Mouse (Mus musculus) kidney, embryonic 15.5 days (tissue): ENCODE data around the gene Srgap2. TPM values are rescaled to one million over a fixed set of nuclear protein-coding genes. Genes with fewer than 3 reads are reported as not detected.

Experiments used
- ATAC-seq: fragments of 200-750 bp; cut with Nextera tagmentation; replicated peaks from 2 replicates; pipeline ENCODE4 v1.8.0; 2017; ENCODE audit warnings: moderate TSS enrichment; ENCODE audit not compliant: low FRiP score
- H3K27ac ChIP-seq: fragments of 300-500 bp; sonication (generic); 2 replicates; pipeline ENCODE4 v1.5.1; 2015; ENCODE audit warnings: mild to moderate bottlenecking, inconsistent platforms
- H3K27me3 ChIP-seq: fragments of 300-500 bp; sonication (generic); 2 replicates; pipeline ENCODE4 v1.6.1; 2015; ENCODE audit warnings: inconsistent platforms
- H3K36me3 ChIP-seq: fragments of 300-500 bp; sonication (generic); 2 replicates; pipeline ENCODE4 v1.6.1; 2015; ENCODE audit warnings: inconsistent platforms
- H3K4me1 ChIP-seq: fragments of 300-500 bp; sonication (generic); 2 replicates; pipeline ENCODE4 v1.6.1; 2015; ENCODE audit warnings: inconsistent platforms
- H3K4me2 ChIP-seq: fragments of 300-500 bp; sonication (generic); 2 replicates; pipeline ENCODE4 v1.6.1; 2015; ENCODE audit warnings: moderate library complexity, mild to moderate bottlenecking, inconsistent platforms
- H3K4me3 ChIP-seq: fragments of 300-500 bp; sonication (generic); replicated peaks from 2 replicates; pipeline ENCODE4 v1.5.1; 2015; ENCODE audit warnings: mild to moderate bottlenecking, inconsistent platforms
- H3K9ac ChIP-seq: fragments of 300-500 bp; sonication (generic); 2 replicates; pipeline ENCODE4 v1.6.1; 2015; ENCODE audit warnings: mild to moderate bottlenecking, inconsistent platforms
- H3K9me3 ChIP-seq: fragments of 300-500 bp; sonication (generic); replicated peaks from 2 replicates; pipeline ENCODE4 v1.6.1; 2016; ENCODE audit warnings: inconsistent platforms
- WGBS: fragments of 180-500 bp; shearing (Covaris S2); methylation state at CpG from one replicate; pipeline ENCODE4 v1.1.7; 2015; ENCODE audit warnings: mixed read lengths; 5-methylcytosine and 5-hydroxymethylcytosine counted together
- polyA plus RNA-seq: library from polyadenylated mRNA; unstranded; fragments of >200 nt; fragmentation: Nextera tagmentation; extraction: Ambion mirVana; gene quantifications from 2 replicates; pipeline ENCODE4 v1.2.1, GENCODE M21; 2015

Gene Srgap2
- polyA plus RNA-seq, 1 experiment from 2014 or later = 14.4 TPM

DNA sequence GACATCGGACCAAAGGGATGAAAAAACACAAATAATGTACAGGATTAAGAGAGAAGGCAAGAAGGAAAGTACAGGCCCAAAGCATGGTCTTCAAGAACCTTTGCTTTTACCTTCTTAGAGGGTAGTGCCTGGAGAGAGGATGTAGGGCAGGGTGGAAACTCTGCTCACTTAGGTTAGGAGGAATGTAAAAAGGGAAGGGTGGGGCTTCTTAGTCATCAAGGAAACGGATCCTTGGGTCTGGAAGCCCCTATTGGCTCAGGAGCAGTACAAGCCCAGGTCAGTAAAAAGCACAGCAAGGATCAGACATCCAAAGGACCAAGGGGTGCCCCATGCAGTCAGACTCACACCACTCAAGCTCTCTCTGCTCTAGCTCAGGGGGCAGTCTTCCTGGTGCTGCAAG is 239.9 kb downstream of the Srgap2 start:
- Histone ChIP-seq H3K9ac (no peak overlapping the region), H3K4me1 (no peaks in the 10 kb centered on the region), H3K27me3 (no peaks in the 10 kb centered on the region), H3K27ac (no peak overlapping the region), H3K9me3 (no peaks in the 10 kb centered on the region), H3K4me2 (no peak overlapping the region), H3K36me3 (peaks cover 48% of the 10 kb centered on the region), H3K4me3 (no peak overlapping the region)
- 65% methylated on average over 2 of the region's 2 CpGs for WGBS
- no peak for ATAC-seq

DNA sequence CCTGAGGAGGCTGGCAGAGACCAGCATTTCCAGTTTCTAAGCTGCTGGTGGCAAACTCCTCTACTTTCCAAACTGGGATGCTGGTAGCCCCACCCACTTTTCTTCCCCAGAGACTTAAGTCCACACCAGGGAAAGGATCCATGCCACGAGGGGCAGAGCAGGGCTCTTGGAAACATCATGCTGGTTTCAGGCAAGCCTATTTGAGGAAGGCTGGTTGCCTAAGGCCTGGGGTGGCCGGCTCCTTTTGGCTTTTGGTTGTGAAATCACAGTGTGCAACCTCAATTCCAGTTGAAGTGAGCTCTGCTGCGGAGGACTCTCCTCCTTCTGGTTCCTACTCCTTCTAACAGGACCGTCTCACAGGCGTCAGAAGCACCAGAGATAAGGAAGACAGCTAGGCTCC is 240.3 kb downstream of the Srgap2 start:
- no peak for ATAC-seq
- H3K4me3 ChIP-seq = no peak overlapping the region
- no peaks in the 10 kb centered on the region for H3K27me3 ChIP-seq
- H3K36me3 ChIP-seq = peaks cover 43% of the 10 kb centered on the region
- H3K27ac ChIP-seq = no peak overlapping the region
- no peaks in the 10 kb centered on the region for H3K9me3 ChIP-seq
- H3K9ac ChIP-seq = no peak overlapping the region
- WGBS = 79% methylated on average over 5 of the region's 5 CpGs
- no peaks in the 10 kb centered on the region for H3K4me1 ChIP-seq
- H3K4me2 ChIP-seq = no peak overlapping the region

DNA sequence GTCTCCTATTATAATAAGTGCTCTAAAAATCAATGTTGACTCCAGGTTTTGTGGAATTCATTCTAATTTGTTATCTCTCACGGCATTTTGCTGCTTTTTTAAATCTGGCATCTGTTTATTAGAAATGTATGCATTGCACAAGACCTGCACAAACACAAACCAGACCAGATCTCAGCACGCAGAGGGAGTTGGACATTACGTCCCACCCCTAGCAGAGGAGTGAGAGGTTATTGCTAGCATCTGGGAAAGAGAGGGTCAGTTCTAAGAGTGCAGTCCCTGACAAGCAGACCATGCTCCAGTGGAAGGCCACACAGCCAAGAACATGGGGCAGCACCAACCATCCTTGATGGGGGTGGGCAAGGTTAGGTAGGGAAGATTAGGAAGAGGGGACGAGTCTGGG is 242.5 kb downstream of the Srgap2 start:
- H3K36me3 ChIP-seq = peaks cover 27% of the 10 kb centered on the region
- peaks cover 6% of the 10 kb centered on the region; the same call in 1 of the 2 replicates for H3K4me1 ChIP-seq
- 84% methylated on average over 4 of the region's 4 CpGs for WGBS
- H3K4me2 ChIP-seq = no peak overlapping the region
- H3K27ac ChIP-seq = no peak overlapping the region
- H3K9me3 ChIP-seq = no peaks in the 10 kb centered on the region
- no peak overlapping the region for H3K9ac ChIP-seq
- no peak for ATAC-seq
- H3K27me3 ChIP-seq = no peaks in the 10 kb centered on the region
- no peak overlapping the region for H3K4me3 ChIP-seq

DNA sequence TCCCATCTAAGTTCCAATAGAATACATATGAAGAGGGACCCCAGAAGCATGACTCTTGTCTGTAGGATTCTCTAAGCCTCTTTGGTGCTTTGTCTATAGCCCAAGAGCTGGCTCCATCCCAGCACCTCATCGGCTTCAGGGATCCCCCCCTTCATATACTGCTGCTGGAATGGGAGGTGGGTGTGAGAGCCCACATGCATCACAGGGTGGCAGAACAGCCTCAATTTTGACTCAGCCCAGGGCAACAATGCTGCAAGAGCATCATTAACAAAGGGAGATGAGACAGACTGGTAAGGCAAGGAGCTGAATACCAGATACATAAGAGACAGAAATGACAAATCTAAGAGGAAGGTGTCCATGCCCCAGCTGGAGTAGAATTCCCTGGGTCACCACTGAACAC is 243.0 kb downstream of the Srgap2 start:
- Histone ChIP-seq H3K36me3 (peaks cover 22% of the 10 kb centered on the region), H3K9ac (no peak overlapping the region), H3K27ac (no peak overlapping the region), H3K27me3 (no peaks in the 10 kb centered on the region), H3K4me3 (no peak overlapping the region), H3K4me2 (no peak overlapping the region), H3K9me3 (no peaks in the 10 kb centered on the region), H3K4me1 (peaks cover 11% of the 10 kb centered on the region)
- WGBS = 79% methylated on average over 1 of the region's 1 CpGs
- no peak for ATAC-seq

DNA sequence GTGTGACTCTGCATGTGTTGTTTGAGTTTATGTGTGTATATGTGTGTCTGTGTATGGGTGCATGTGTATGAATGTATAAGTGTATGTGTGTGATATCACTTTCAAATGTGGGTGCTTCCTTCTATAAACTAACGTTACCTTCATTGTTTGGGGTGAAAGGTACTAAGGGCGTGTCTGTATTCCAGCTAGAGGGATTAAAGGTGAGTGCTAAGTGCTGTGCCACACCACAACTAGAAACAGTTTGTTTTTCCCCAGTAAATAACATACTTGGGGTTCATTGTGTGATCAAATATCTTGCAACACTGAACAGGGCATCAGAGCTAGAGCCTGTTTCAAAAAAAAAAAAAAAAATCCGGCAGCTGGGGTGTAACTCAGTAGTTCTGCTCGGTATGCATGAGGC is 245.4 kb downstream of the Srgap2 start:
- Histone ChIP-seq H3K4me2 (no peak overlapping the region), H3K4me1 (peaks cover 24% of the 10 kb centered on the region), H3K27me3 (no peaks in the 10 kb centered on the region), H3K36me3 (0 out of 2 replicates have a peak, but pooled peaks cover 7% of the 10 kb centered on the region), H3K9ac (no peak overlapping the region), H3K4me3 (no peak overlapping the region), H3K9me3 (no peaks in the 10 kb centered on the region), H3K27ac (no peak overlapping the region)
- WGBS = 68% methylated on average over 4 of the region's 4 CpGs
- no peak for ATAC-seq

DNA sequence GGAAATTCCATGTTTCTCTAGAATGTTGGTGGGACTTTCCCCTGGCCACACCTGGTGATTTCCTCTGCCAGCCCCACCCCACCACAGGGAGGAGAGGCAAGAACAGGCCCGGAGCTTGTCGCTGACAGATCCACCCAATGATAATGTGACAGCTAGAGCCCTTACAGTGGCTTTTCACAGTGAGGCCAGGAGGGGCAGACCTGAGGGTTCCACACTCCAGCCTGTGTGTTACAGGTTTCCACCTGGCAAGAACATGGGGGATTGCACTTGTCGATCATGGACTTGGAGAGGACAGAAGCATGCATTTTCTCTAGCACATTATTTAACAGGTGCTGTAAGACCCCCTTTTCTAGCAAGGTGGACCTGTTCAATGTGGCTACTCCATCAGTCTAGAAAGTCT is 246.9 kb downstream of the Srgap2 start:
- no peak for ATAC-seq
- WGBS = 53% methylated on average over 3 of the region's 3 CpGs
- H3K4me3 ChIP-seq = no peak overlapping the region
- peaks cover 30% of the 10 kb centered on the region for H3K4me1 ChIP-seq
- no peaks in the 10 kb centered on the region for H3K36me3 ChIP-seq
- H3K27me3 ChIP-seq = no peaks in the 10 kb centered on the region
- H3K4me2 ChIP-seq = no peak overlapping the region
- H3K9me3 ChIP-seq = no peaks in the 10 kb centered on the region
- no peak overlapping the region for H3K27ac ChIP-seq
- no peak overlapping the region for H3K9ac ChIP-seq

DNA sequence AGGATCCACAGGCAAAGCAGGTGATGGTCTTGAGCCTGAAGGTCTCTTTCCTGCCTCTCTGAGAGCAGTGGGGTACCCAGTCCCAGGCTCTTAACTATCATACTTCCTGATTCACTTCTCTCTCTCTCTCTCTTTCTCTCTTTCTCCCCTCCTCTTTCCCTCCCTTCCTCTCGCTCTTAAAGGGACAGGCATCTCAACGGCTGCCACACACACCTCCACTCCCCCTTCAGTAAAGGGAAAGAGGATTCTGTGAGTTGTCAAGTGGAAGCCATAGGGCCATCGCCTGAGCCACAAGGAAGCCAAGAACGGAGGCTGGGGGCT is 247.7 kb downstream of the Srgap2 start, which contains the start of gene Ikbke:
Gene Ikbke (minus strand): TSS at position 151 of the 321 bp plus-strand sequence.
- no peak within 1 kb of the TSS for H3K27ac ChIP-seq
- ATAC-seq = peak; percentile 24; the same call in 1 of the 2 replicates
- 35% methylated on average over 3 of the region's 4 CpGs for WGBS

DNA sequence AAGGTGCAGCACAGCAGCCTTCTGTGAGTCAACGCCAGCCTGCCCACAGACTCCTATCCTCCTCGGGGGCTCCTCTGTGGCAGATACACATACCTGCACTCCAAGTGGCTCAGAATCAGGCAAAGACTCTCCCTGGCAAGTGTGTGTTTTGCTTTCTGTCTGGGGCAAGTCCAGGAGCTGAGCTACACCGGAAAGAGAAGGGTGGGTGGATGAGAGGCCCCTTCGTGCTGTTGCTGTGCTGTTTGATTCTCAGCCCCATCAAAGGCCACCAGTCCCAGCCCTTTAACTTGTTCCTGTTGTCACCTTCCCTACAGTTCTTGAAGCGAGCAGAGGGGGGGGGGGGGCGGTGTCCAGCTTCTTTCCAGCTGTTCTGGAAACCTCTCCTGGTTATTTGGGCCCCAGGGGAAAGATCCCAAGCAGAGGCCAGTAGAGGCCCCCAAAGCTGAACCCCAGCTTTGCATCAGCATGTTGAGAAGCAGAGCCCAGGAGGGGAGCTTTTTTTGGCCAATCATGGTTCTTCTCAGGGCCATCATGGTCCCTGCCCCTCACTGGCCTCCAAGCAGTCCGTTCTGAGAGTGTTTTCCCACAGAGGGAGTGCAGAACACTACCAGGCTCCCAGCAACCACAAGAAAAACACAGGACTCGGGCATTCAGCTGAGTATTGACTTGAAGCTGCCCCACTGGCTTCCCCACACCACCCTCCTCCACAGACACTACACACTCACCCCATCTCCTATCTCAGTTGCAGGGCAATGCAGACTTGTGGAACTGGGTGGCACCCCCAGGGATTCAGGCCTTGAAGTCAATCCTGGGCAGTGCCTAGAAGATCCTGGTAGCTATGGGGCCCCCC is 248.3 kb downstream of the Srgap2 start:
- H3K4me2 ChIP-seq = peak overlapping the region; percentile 63
- H3K9me3 ChIP-seq = no peaks in the 10 kb centered on the region
- peak overlapping the region; percentile 35 for H3K9ac ChIP-seq
- peak overlapping the region; percentile 47 for H3K4me3 ChIP-seq
- no peaks in the 10 kb centered on the region for H3K36me3 ChIP-seq
- H3K27me3 ChIP-seq = 0 out of 2 replicates have a peak, but pooled peaks cover 4% of the 10 kb centered on the region
- 21% methylated on average over 8 of the region's 8 CpGs for WGBS
- peaks cover 36% of the 10 kb centered on the region for H3K4me1 ChIP-seq
- ATAC-seq = peak; percentile 16; the same call in 1 of the 2 replicates
- H3K27ac ChIP-seq = no peak overlapping the region

More for the DNA sequence above, 247.7 kb downstream of the Srgap2 start, which contains the start of gene Ikbke:
- H3K36me3 ChIP-seq = no peaks in the 10 kb centered on the region
- peak within 1 kb of the TSS; percentile 35 for H3K9ac ChIP-seq
- H3K4me2 ChIP-seq = peak within 1 kb of the TSS; percentile 63
- peaks cover 36% of the 10 kb centered on the region for H3K4me1 ChIP-seq
- 0 out of 2 replicates have a peak, but pooled peaks cover 2% of the 10 kb centered on the region for H3K27me3 ChIP-seq
- no peaks in the 10 kb centered on the region for H3K9me3 ChIP-seq
- peak within 1 kb of the TSS; percentile 47 for H3K4me3 ChIP-seq

DNA sequence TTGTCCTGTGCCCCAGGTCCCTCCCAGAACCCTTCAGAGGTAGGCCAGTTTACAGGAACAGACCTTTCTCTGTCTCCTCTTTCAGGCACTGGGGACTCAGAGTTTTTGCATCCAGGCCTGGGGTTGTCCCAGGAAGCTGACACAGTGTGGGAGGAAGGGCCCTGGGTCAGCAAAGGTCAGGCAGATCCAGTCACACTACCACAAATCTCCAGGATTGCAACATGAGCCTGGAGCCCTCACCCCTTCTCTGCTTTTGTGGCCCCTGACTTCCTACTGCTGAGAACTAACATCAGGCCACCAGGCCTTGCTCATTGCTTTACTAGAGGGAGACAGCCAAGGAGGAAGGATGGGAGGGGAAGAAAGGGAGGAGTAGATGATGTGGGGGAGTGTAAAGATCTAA is 250.3 kb downstream of the Srgap2 start:
- 0 out of 2 replicates have a peak, but pooled peaks cover 4% of the 10 kb centered on the region for H3K27me3 ChIP-seq

DNA sequence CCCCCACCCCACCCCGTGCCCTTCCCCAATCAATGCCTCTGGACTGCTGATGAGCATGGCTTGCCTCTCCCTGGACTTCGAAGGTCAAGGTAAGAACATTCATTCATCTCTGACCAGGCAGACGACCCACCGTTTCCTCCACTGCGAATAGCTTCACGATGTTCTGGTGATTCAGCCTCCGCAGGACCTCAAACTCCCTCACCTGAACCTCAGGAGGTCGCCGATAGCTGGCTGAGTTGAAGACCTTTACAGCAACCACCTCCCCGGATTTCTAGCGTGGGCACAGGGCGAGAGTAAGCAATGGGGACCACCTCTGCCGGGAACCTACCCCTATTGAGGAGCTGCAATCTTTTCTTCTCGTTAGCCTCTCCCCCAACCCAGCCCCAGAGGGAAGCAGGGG is 251.6 kb downstream of the Srgap2 start:
- H3K9ac ChIP-seq = no peak overlapping the region
- no peaks in the 10 kb centered on the region for H3K36me3 ChIP-seq
- H3K27ac ChIP-seq = no peak overlapping the region
- no peaks in the 10 kb centered on the region for H3K9me3 ChIP-seq
- H3K4me2 ChIP-seq = no peak overlapping the region
- H3K4me1 ChIP-seq = peaks cover 36% of the 10 kb centered on the region
- H3K4me3 ChIP-seq = no peak overlapping the region
- ATAC-seq = no peak
- H3K27me3 ChIP-seq = 0 out of 2 replicates have a peak, but pooled peaks cover 4% of the 10 kb centered on the region
- 75% methylated on average over 14 of the region's 14 CpGs for WGBS

More for the DNA sequence above, 250.3 kb downstream of the Srgap2 start:
- Histone ChIP-seq H3K27ac (no peak overlapping the region), H3K36me3 (no peaks in the 10 kb centered on the region), H3K4me2 (no peak overlapping the region), H3K4me3 (no peak overlapping the region), H3K9me3 (no peaks in the 10 kb centered on the region), H3K4me1 (peaks cover 36% of the 10 kb centered on the region), H3K9ac (no peak overlapping the region; the same call in 1 of the 2 replicates)
- ATAC-seq = 0 out of 2 replicates have a peak, but pooled peaks have one; percentile 34

DNA sequence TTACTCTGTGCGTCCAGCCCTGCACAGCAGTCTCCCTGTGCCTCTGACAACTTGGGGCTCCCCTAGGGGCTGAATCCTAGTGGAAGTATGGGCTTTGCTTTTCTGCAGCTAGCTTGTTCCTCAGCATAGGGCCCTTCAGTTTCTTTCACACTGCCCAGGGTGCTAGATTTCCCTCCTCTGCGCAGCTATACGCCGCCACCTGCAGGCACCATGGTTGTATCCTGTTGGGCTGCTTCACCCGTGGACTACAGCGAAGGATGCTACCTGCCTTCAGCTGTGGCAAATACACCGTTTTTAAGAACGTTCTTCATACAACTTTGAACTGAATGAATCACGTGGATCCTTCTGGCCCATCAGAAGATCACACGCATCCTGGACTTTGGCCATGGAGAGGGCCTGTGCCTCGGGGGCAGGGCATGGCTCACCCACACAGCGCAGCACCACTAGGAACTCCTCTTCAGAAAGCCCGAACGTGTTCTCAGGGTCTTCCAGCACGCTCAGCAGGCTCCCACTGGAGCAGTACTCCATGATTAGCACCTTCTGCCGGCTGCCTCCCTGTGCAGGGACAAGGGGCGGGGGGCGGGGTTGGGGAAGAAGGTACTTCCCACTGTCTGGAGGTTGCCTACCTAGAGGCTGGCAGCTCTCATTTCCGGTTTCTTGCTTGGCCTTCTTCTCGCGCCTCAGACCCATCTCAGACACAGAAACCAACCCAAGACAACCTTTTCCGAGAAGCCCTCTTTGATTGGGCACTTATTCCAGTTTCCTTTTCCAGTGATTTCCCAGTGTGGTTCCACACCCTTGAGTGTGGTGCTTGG is 252.2 kb downstream of the Srgap2 start:
- H3K36me3 ChIP-seq = no peaks in the 10 kb centered on the region
- no peak overlapping the region for H3K4me3 ChIP-seq
- H3K27ac ChIP-seq = 0 out of 2 replicates have a peak overlapping the region, but pooled peaks have one; percentile 11
- 0 out of 2 replicates have a peak overlapping the region, but pooled peaks have one; percentile 17 for H3K4me2 ChIP-seq
- WGBS = 43% methylated on average over 22 of the region's 22 CpGs
- no peak overlapping the region for H3K9ac ChIP-seq
- ATAC-seq = 0 out of 2 replicates have a peak, but pooled peaks have one; percentile 5
- H3K9me3 ChIP-seq = no peaks in the 10 kb centered on the region
- 0 out of 2 replicates have a peak, but pooled peaks cover 4% of the 10 kb centered on the region for H3K27me3 ChIP-seq
- H3K4me1 ChIP-seq = peaks cover 32% of the 10 kb centered on the region
